Mouse (Mus musculus) 416B (cell line): ENCODE measurements around the gene Pqlc2.

ENCODE experiments used
- DNase-seq: peaks from one replicate; pipeline ENCODE4 v3.0.0; 2011; ENCODE audit warnings: low read depth

Gene Pqlc2

GRCm38 (mm10) chr4:139265783-139266499 lies 44.6 kb downstream of the Pqlc2 start:
- no peak for DNase-seq

GRCm38 (mm10) chr4:139262981-139263380 lies 47.5 kb downstream of the Pqlc2 start:
- DNase-seq: no peak

- DNase-seq: no peak
Observed at GRCm38 (mm10) chr4:139259302-139259871, 51.1 kb downstream of the Pqlc2 start.

- DNase-seq: no peak
Observed at GRCm38 (mm10) chr4:139258621-139259301, 51.7 kb downstream of the Pqlc2 start.

- no peak for DNase-seq
Observed at GRCm38 (mm10) chr4:139256708-139257107, 53.8 kb downstream of the Pqlc2 start.

GRCm38 (mm10) chr4:139256146-139256545 lies 54.4 kb downstream of the Pqlc2 start:
- no peak for DNase-seq

- no peak for DNase-seq
Observed at GRCm38 (mm10) chr4:139253206-139253605, 57.3 kb downstream of the Pqlc2 start.

GRCm38 (mm10) chr4:139252051-139252760 lies 58.3 kb downstream of the Pqlc2 start:
- DNase-seq: peak; percentile 74

GRCm38 (mm10) chr4:139250886-139251285 lies 59.6 kb downstream of the Pqlc2 start:
- DNase-seq: no peak

GRCm38 (mm10) chr4:139250043-139250442 lies 60.5 kb downstream of the Pqlc2 start:
- DNase-seq: no peak

- DNase-seq: no peak
Observed at GRCm38 (mm10) chr4:139248736-139249135, 61.8 kb downstream of the Pqlc2 start.

GRCm38 (mm10) chr4:139247966-139248365 lies 62.5 kb downstream of the Pqlc2 start:
- no peak for DNase-seq

- DNase-seq: no peak
Observed at GRCm38 (mm10) chr4:139246130-139246877, 64.2 kb downstream of the Pqlc2 start.

- no peak for DNase-seq
Observed at GRCm38 (mm10) chr4:139245534-139245933, 65.0 kb downstream of the Pqlc2 start.

- DNase-seq: no peak
Observed at GRCm38 (mm10) chr4:139244766-139245165, 65.7 kb downstream of the Pqlc2 start.

GRCm38 (mm10) chr4:139244176-139244575 lies 66.3 kb downstream of the Pqlc2 start:
- no peak for DNase-seq
